In the genomic region with DNA sequence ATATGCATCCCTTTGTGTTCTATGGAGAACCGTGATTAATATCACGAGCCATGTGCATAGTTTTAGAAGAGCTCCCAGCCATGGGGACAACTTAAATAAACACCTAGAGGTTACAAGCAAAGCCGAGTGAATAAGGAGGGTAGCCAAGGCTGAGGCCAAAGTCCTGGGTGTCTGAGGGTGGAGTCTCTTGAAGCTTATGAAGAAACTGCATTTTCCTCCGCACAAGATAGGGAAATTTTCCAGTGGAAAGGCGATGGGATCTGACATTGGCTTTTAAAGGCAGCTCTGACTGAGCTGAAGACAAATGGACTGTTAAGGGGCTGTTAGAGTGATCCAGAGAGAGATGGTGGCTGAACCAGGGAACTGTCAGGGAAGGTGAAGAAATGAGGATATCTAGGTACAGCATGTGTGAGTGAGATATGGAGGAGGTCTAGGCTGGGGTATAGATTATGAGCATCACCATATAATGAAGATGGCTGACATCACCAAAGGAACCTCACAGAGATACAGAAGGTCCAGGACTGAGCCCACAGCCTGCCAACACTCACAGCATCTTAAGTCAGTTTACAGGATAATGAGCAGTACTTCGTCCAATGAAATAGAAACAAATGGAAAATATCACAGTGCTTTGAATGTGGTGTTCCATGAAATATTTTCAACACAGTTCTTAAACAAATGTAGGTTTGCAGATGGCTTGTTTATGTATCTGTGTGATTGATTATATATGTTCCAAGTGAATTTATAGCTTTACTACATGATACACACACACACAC, we compare ENCODE assay signal across 16 mouse cellular contexts.
"Had no signal": no experiment of that assay in that cellular context is flagged by ENCODE, and none has a peak within 500 bp of the region (broad histone marks: within the 10 kb centered on the region; RNA-seq: fewer than 3 reads in every experiment).

No protein-coding gene starts in this region.

- H3K27ac ChIP-seq: limb, embryonic 12.5 days; liver, embryonic 13.5 days; liver, embryonic 15.5 days; macrophage; midbrain, embryonic 12.5 days; neural tube, embryonic 12.5 days had no signal

- H3K4me1 ChIP-seq: limb, embryonic 12.5 days; liver, embryonic 13.5 days; liver, embryonic 15.5 days; megakaryocyte, embryonic 14.5 days; midbrain, embryonic 12.5 days; neural tube, embryonic 12.5 days had no signal

- H3K4me3 ChIP-seq: limb, embryonic 12.5 days; liver, embryonic 13.5 days; liver, embryonic 15.5 days; megakaryocyte, embryonic 14.5 days; midbrain, embryonic 12.5 days; neural tube, embryonic 12.5 days had no signal

- H3K9me3 ChIP-seq: limb, embryonic 12.5 days; liver, embryonic 13.5 days; liver, embryonic 15.5 days; midbrain, embryonic 12.5 days; neural tube, embryonic 12.5 days had no signal

- H3K9ac ChIP-seq: limb, embryonic 12.5 days; liver, embryonic 13.5 days; liver, embryonic 15.5 days; liver, postnatal 0 days; midbrain, embryonic 12.5 days; neural tube, embryonic 12.5 days had no signal

- ATAC-seq: liver, postnatal 0 days; midbrain, embryonic 16.5 days had no signal

- DNase-seq: liver; liver, embryonic 13.5 days; liver, postnatal 0 days; midbrain, embryonic 14.5 days; right cerebral cortex, postnatal 14 days; thymus, adult 2 months; thymus, postnatal 25 days; thymus, postnatal 4 days had no signal

- H3K36me3 ChIP-seq: limb, embryonic 12.5 days; liver, embryonic 13.5 days; liver, embryonic 15.5 days; midbrain, embryonic 12.5 days; neural tube, embryonic 12.5 days had no signal

- H3K27me3 ChIP-seq: limb, embryonic 12.5 days; liver, embryonic 13.5 days; liver, embryonic 15.5 days; megakaryocyte, embryonic 14.5 days; midbrain, embryonic 12.5 days; neural tube, embryonic 12.5 days had no signal

- H3K4me2 ChIP-seq: limb, embryonic 12.5 days; liver, embryonic 11.5 days; liver, embryonic 13.5 days; liver, embryonic 15.5 days; midbrain, embryonic 12.5 days; neural tube, embryonic 12.5 days had no signal
